9 mouse cellular contexts compared by ENCODE assay signal in genomic region chr1:137901996-137902395, GRCm38 (mm10).
A peak's percentile ranks its signal among the peaks of the same experiment; 100 is the strongest.
DNase-seq lines count a peak whose midpoint lies in the region; ATAC-seq and TF ChIP-seq lines count a peak whose summit lies in the region.
"Had no signal": no experiment of that assay in that cellular context is flagged by ENCODE, and none has a peak within 500 bp of the region (broad histone marks: within the 10 kb centered on the region; RNA-seq: fewer than 3 reads in every experiment).

No protein-coding gene starts in this region.

- peak overlapping the region; percentile 36; the same call in 1 of the 2 replicates for H3K27ac ChIP-seq in lung, embryonic 16.5 days (ENCODE audit: low read length)
- peak overlapping the region; percentile 65; the same call in 1 of the 2 replicates for H3K27ac ChIP-seq in forebrain, embryonic 14.5 days (ENCODE audit: low read depth, low read length)
- H3K27ac ChIP-seq in limb, embryonic 15.5 days: no peak overlapping the region
- no peak overlapping the region for H3K27ac ChIP-seq in stomach, postnatal 0 days (replicated peaks)
- H3K27ac ChIP-seq: liver, embryonic 14.5 days had no signal

- H3K36me3 ChIP-seq in lung, embryonic 16.5 days (ENCODE audit: control insufficient read depth, insufficient read depth, low read length): no peaks in the 10 kb centered on the region
- no peaks in the 10 kb centered on the region for H3K36me3 ChIP-seq in forebrain, embryonic 14.5 days (ENCODE audit: control insufficient read depth, insufficient read depth, low read length)
- no peaks in the 10 kb centered on the region for H3K36me3 ChIP-seq in limb, embryonic 15.5 days
- no peaks in the 10 kb centered on the region for H3K36me3 ChIP-seq in stomach, postnatal 0 days (ENCODE audit: control insufficient read depth, insufficient read depth, low read length)

- DNase-seq in lung, adult 18-20 months: no peak
- DNase-seq in forebrain, embryonic 14.5 days (ENCODE audit: low spot score): no peak
- no peak for DNase-seq in stomach, postnatal 0 days (ENCODE audit: low spot score)
- DNase-seq in gastrocnemius, adult 8-10 months (ENCODE audit: low spot score in 2 of 2): no peak
- DNase-seq in layer of hippocampus, postnatal 36 days: no peak

- TF ChIP-seq EP300 in stomach, postnatal 0 days (optimal IDR thresholded peaks at IDR 0.05): no peak

- H3K4me1 ChIP-seq in lung, embryonic 16.5 days (replicated peaks; ENCODE audit: control insufficient read depth, insufficient read depth, low read length): peaks cover 24% of the 10 kb centered on the region
- peaks cover 38% of the 10 kb centered on the region for H3K4me1 ChIP-seq in forebrain, embryonic 14.5 days (ENCODE audit: control insufficient read depth, insufficient read depth, low read length)
- peaks cover 15% of the 10 kb centered on the region; the same call in 1 of the 2 replicates for H3K4me1 ChIP-seq in limb, embryonic 15.5 days
- no peaks in the 10 kb centered on the region for H3K4me1 ChIP-seq in stomach, postnatal 0 days (replicated peaks; ENCODE audit: control insufficient read depth, insufficient read depth)

- TF ChIP-seq CTCF in stomach, postnatal 0 days (IDR thresholded peaks at IDR 0.05; ENCODE audit: low read depth): no peak

- H3K27me3 ChIP-seq in lung, embryonic 16.5 days (ENCODE audit: control insufficient read depth, insufficient read depth, low read depth, low read length): no peaks in the 10 kb centered on the region
- no peaks in the 10 kb centered on the region for H3K27me3 ChIP-seq in forebrain, embryonic 14.5 days (replicated peaks; ENCODE audit: control insufficient read depth, insufficient read depth, low read length)
- H3K27me3 ChIP-seq in limb, embryonic 15.5 days: no peaks in the 10 kb centered on the region
- H3K27me3 ChIP-seq in stomach, postnatal 0 days (ENCODE audit: control insufficient read depth, insufficient read depth, low read length): no peaks in the 10 kb centered on the region

- no peaks in the 10 kb centered on the region for H3K9me3 ChIP-seq in lung, embryonic 16.5 days (ENCODE audit: control insufficient read depth, low read length)
- H3K9me3 ChIP-seq in forebrain, embryonic 14.5 days (replicated peaks; ENCODE audit: control insufficient read depth, low read length): no peaks in the 10 kb centered on the region
- H3K9me3 ChIP-seq in limb, embryonic 15.5 days: no peaks in the 10 kb centered on the region
- no peaks in the 10 kb centered on the region for H3K9me3 ChIP-seq in stomach, postnatal 0 days (ENCODE audit: control insufficient read depth, low read length)

- 47% methylated on average over 4 of the region's 4 CpGs for WGBS in lung, embryonic 16.5 days
- WGBS in forebrain, embryonic 14.5 days: 19% methylated on average over 4 of the region's 4 CpGs
- WGBS in limb, embryonic 15.5 days: 60% methylated on average over 4 of the region's 4 CpGs
- 56% methylated on average over 4 of the region's 4 CpGs for WGBS in stomach, postnatal 0 days

- no peak overlapping the region for H3K9ac ChIP-seq in lung, embryonic 16.5 days (ENCODE audit: low read length)
- H3K9ac ChIP-seq in forebrain, embryonic 14.5 days (ENCODE audit: low read length): peak overlapping the region; percentile 94
- no peak overlapping the region for H3K9ac ChIP-seq in limb, embryonic 15.5 days
- no peak overlapping the region for H3K9ac ChIP-seq in stomach, postnatal 0 days (ENCODE audit: low read length)
- H3K9ac ChIP-seq: liver, embryonic 14.5 days had no signal

- peak overlapping the region; percentile 28 for H3K4me3 ChIP-seq in lung, embryonic 16.5 days (ENCODE audit: low read length)
- peak overlapping the region; percentile 65 for H3K4me3 ChIP-seq in forebrain, embryonic 14.5 days (ENCODE audit: low read depth, low read length)
- H3K4me3 ChIP-seq in limb, embryonic 15.5 days: peak overlapping the region; percentile 11
- no peak overlapping the region for H3K4me3 ChIP-seq in stomach, postnatal 0 days (ENCODE audit: low read depth, low read length)

- peak overlapping the region; percentile 54 for H3K4me2 ChIP-seq in lung, embryonic 16.5 days (ENCODE audit: low read depth, low read length)
- H3K4me2 ChIP-seq in forebrain, embryonic 14.5 days (ENCODE audit: low read length): peak overlapping the region; percentile 66
- H3K4me2 ChIP-seq in limb, embryonic 15.5 days: peak overlapping the region; percentile 25; the same call in 1 of the 2 replicates
- peak overlapping the region; percentile 19; the same call in 1 of the 2 replicates for H3K4me2 ChIP-seq in stomach, postnatal 0 days (replicated peaks; ENCODE audit: low read depth)

- no peak for ATAC-seq in lung, embryonic 16.5 days (ENCODE audit: low read depth)
- ATAC-seq in forebrain, embryonic 14.5 days: no peak
- ATAC-seq in limb, embryonic 15.5 days (ENCODE audit: insufficient number of reproducible peaks, low FRiP score, low TSS enrichment, low read depth): no peak
- no peak for ATAC-seq in stomach, postnatal 0 days (ENCODE audit: low FRiP score, low TSS enrichment)
- ATAC-seq: inflammation-experienced regulatory T-cells, adult 6 months had no signal

Comparison
In these comparisons a context has a peak if more than half of its experiments do, and no peak if none do; other contexts are left out.
1. H3K27ac ChIP-seq: peak in lung, embryonic 16.5 days (single experiment) and forebrain, embryonic 14.5 days (single experiment); none in limb, embryonic 15.5 days (single experiment) and stomach, postnatal 0 days (single experiment).
2. Peak in every context shown above with its lines, with median percentiles within 50 percentile points of each other: H3K4me2 ChIP-seq.